Mouse (Mus musculus) kidney, embryonic 15.5 days (tissue): ENCODE measurements at regions not wholly inside any gene's neighbourhood (a gene's known extent, or its start where the extent isn't known, plus 50 kb on each side); places are given as distances from the start of the nearest gene placed in this dataset.

Source experiments
- ATAC-seq: fragments of 200-750 bp; cut with Nextera tagmentation; replicated peaks from 2 replicates; pipeline ENCODE4 v1.8.0; 2017; ENCODE audit warnings: moderate TSS enrichment; ENCODE audit not compliant: low FRiP score
- H3K27ac ChIP-seq: fragments of 300-500 bp; sonication (generic); 2 replicates; pipeline ENCODE4 v1.5.1; 2015; ENCODE audit warnings: mild to moderate bottlenecking, inconsistent platforms
- H3K27me3 ChIP-seq: fragments of 300-500 bp; sonication (generic); 2 replicates; pipeline ENCODE4 v1.6.1; 2015; ENCODE audit warnings: inconsistent platforms
- H3K36me3 ChIP-seq: fragments of 300-500 bp; sonication (generic); 2 replicates; pipeline ENCODE4 v1.6.1; 2015; ENCODE audit warnings: inconsistent platforms
- H3K4me1 ChIP-seq: fragments of 300-500 bp; sonication (generic); 2 replicates; pipeline ENCODE4 v1.6.1; 2015; ENCODE audit warnings: inconsistent platforms
- H3K4me2 ChIP-seq: fragments of 300-500 bp; sonication (generic); 2 replicates; pipeline ENCODE4 v1.6.1; 2015; ENCODE audit warnings: moderate library complexity, mild to moderate bottlenecking, inconsistent platforms
- H3K4me3 ChIP-seq: fragments of 300-500 bp; sonication (generic); replicated peaks from 2 replicates; pipeline ENCODE4 v1.5.1; 2015; ENCODE audit warnings: mild to moderate bottlenecking, inconsistent platforms
- H3K9ac ChIP-seq: fragments of 300-500 bp; sonication (generic); 2 replicates; pipeline ENCODE4 v1.6.1; 2015; ENCODE audit warnings: mild to moderate bottlenecking, inconsistent platforms
- H3K9me3 ChIP-seq: fragments of 300-500 bp; sonication (generic); replicated peaks from 2 replicates; pipeline ENCODE4 v1.6.1; 2016; ENCODE audit warnings: inconsistent platforms
- WGBS: fragments of 180-500 bp; shearing (Covaris S2); methylation state at CpG from one replicate; pipeline ENCODE4 v1.1.7; 2015; ENCODE audit warnings: mixed read lengths; 5-methylcytosine and 5-hydroxymethylcytosine counted together

- no peak for ATAC-seq
- Histone ChIP-seq H3K36me3 (no peaks in the 10 kb centered on the region), H3K9ac (no peak overlapping the region), H3K4me1 (no peaks in the 10 kb centered on the region), H3K27ac (no peak overlapping the region), H3K4me2 (no peak overlapping the region), H3K27me3 (no peaks in the 10 kb centered on the region), H3K4me3 (no peak overlapping the region), H3K9me3 (no peaks in the 10 kb centered on the region)
- 86% methylated on average over 5 of the region's 5 CpGs for WGBS
Measured at GRCm38 (mm10) chr14:108152981-108153380, 761.0 kb downstream of the Slitrk1 start.

- Histone ChIP-seq H3K9me3 (no peaks in the 10 kb centered on the region), H3K4me3 (no peak overlapping the region), H3K4me1 (no peaks in the 10 kb centered on the region), H3K27ac (no peak overlapping the region), H3K36me3 (no peaks in the 10 kb centered on the region), H3K4me2 (no peak overlapping the region), H3K9ac (no peak overlapping the region), H3K27me3 (no peaks in the 10 kb centered on the region)
- 96% methylated on average over 2 of the region's 2 CpGs for WGBS
- no peak for ATAC-seq
Measured at GRCm38 (mm10) chr14:108123147-108123546, 790.8 kb downstream of the Slitrk1 start.

- no peak for ATAC-seq
- Histone ChIP-seq H3K9me3 (no peaks in the 10 kb centered on the region), H3K27me3 (no peaks in the 10 kb centered on the region), H3K36me3 (no peaks in the 10 kb centered on the region), H3K9ac (no peak overlapping the region), H3K27ac (no peak overlapping the region), H3K4me3 (no peak overlapping the region), H3K4me2 (no peak overlapping the region), H3K4me1 (no peaks in the 10 kb centered on the region)
- WGBS = 86% methylated on average over 2 of the region's 2 CpGs
Measured at GRCm38 (mm10) chr14:108105009-108105408, 808.9 kb downstream of the Slitrk1 start.

- Histone ChIP-seq H3K4me3 (no peak overlapping the region), H3K27ac (no peak overlapping the region), H3K9me3 (no peaks in the 10 kb centered on the region), H3K9ac (no peak overlapping the region), H3K27me3 (no peaks in the 10 kb centered on the region), H3K4me2 (no peak overlapping the region), H3K4me1 (no peaks in the 10 kb centered on the region), H3K36me3 (no peaks in the 10 kb centered on the region)
- 88% methylated on average over 2 of the region's 2 CpGs for WGBS
- ATAC-seq = no peak
Measured at GRCm38 (mm10) chr14:108090965-108091364, 823.0 kb downstream of the Slitrk1 start.

GRCm38 (mm10) chr14:108049997-108050396, 864.0 kb downstream of the Slitrk1 start:
- 87% methylated on average over 2 of the region's 2 CpGs for WGBS
- no peaks in the 10 kb centered on the region for H3K9me3 ChIP-seq

GRCm38 (mm10) chr14:108035959-108036358, 878.0 kb downstream of the Slitrk1 start:
- no peak for ATAC-seq
- 89% methylated on average over 1 of the region's 1 CpGs for WGBS
- no peak overlapping the region for H3K4me2 ChIP-seq
- no peaks in the 10 kb centered on the region for H3K36me3 ChIP-seq
- H3K4me3 ChIP-seq = no peak overlapping the region
- H3K27me3 ChIP-seq = no peaks in the 10 kb centered on the region
- no peak overlapping the region for H3K9ac ChIP-seq
- no peak overlapping the region for H3K27ac ChIP-seq
- H3K9me3 ChIP-seq = no peaks in the 10 kb centered on the region
- no peaks in the 10 kb centered on the region for H3K4me1 ChIP-seq

More at GRCm38 (mm10) chr14:108049997-108050396, 864.0 kb downstream of the Slitrk1 start:
- Histone ChIP-seq H3K4me2 (no peak overlapping the region), H3K4me1 (no peaks in the 10 kb centered on the region), H3K27me3 (no peaks in the 10 kb centered on the region), H3K4me3 (no peak overlapping the region), H3K27ac (no peak overlapping the region), H3K36me3 (no peaks in the 10 kb centered on the region), H3K9ac (no peak overlapping the region)
- no peak for ATAC-seq

- 26% methylated on average over 1 of the region's 1 CpGs for WGBS
- no peak for ATAC-seq
- Histone ChIP-seq H3K27me3 (no peaks in the 10 kb centered on the region), H3K4me1 (no peaks in the 10 kb centered on the region), H3K4me2 (no peak overlapping the region), H3K9me3 (no peaks in the 10 kb centered on the region), H3K9ac (no peak overlapping the region), H3K4me3 (no peak overlapping the region), H3K36me3 (no peaks in the 10 kb centered on the region), H3K27ac (no peak overlapping the region)
Measured at GRCm38 (mm10) chr14:108034162-108034561, 879.8 kb downstream of the Slitrk1 start.

- 65% methylated on average over 3 of the region's 3 CpGs for WGBS
- H3K27me3 ChIP-seq = no peaks in the 10 kb centered on the region
- no peak overlapping the region for H3K9ac ChIP-seq
- H3K4me3 ChIP-seq = no peak overlapping the region
- no peaks in the 10 kb centered on the region for H3K36me3 ChIP-seq
- no peaks in the 10 kb centered on the region for H3K9me3 ChIP-seq
- H3K27ac ChIP-seq = no peak overlapping the region
- no peak for ATAC-seq
- no peaks in the 10 kb centered on the region for H3K4me1 ChIP-seq
- H3K4me2 ChIP-seq = no peak overlapping the region
Measured at GRCm38 (mm10) chr14:108022551-108022950, 891.4 kb downstream of the Slitrk1 start.

- Histone ChIP-seq H3K27ac (no peak overlapping the region), H3K4me2 (no peak overlapping the region), H3K4me3 (no peak overlapping the region), H3K36me3 (no peaks in the 10 kb centered on the region), H3K27me3 (no peaks in the 10 kb centered on the region), H3K9me3 (no peaks in the 10 kb centered on the region), H3K4me1 (no peaks in the 10 kb centered on the region), H3K9ac (no peak overlapping the region)
- WGBS = 52% methylated on average over 1 of the region's 1 CpGs
- ATAC-seq = 0 out of 2 replicates have a peak, but pooled peaks have one; percentile 25
Measured at GRCm38 (mm10) chr14:108022066-108022465, 891.9 kb downstream of the Slitrk1 start.

- WGBS = 85% methylated on average over 7 of the region's 7 CpGs
- Histone ChIP-seq H3K36me3 (no peaks in the 10 kb centered on the region), H3K27ac (no peak overlapping the region), H3K9me3 (no peaks in the 10 kb centered on the region), H3K4me1 (no peaks in the 10 kb centered on the region), H3K27me3 (no peaks in the 10 kb centered on the region), H3K4me2 (no peak overlapping the region), H3K9ac (no peak overlapping the region), H3K4me3 (no peak overlapping the region)
- ATAC-seq = no peak
Measured at GRCm38 (mm10) chr14:108021331-108021730, 892.6 kb downstream of the Slitrk1 start.

GRCm38 (mm10) chr14:107987752-107988285, 926.1 kb downstream of the Slitrk1 start:
- no peak overlapping the region for H3K4me2 ChIP-seq
- ATAC-seq = no peak

GRCm38 (mm10) chr14:107978141-107978540, 935.8 kb downstream of the Slitrk1 start:
- H3K9ac ChIP-seq = no peak overlapping the region
- no peak overlapping the region for H3K4me3 ChIP-seq
- no peaks in the 10 kb centered on the region for H3K36me3 ChIP-seq
- no peak overlapping the region for H3K27ac ChIP-seq
- H3K4me2 ChIP-seq = no peak overlapping the region
- H3K4me1 ChIP-seq = no peaks in the 10 kb centered on the region
- 80% methylated on average over 3 of the region's 3 CpGs for WGBS
- no peak for ATAC-seq
- H3K9me3 ChIP-seq = no peaks in the 10 kb centered on the region
- H3K27me3 ChIP-seq = no peaks in the 10 kb centered on the region

More at GRCm38 (mm10) chr14:107987752-107988285, 926.1 kb downstream of the Slitrk1 start:
- Histone ChIP-seq H3K27me3 (no peaks in the 10 kb centered on the region), H3K4me3 (no peak overlapping the region), H3K36me3 (no peaks in the 10 kb centered on the region), H3K27ac (no peak overlapping the region), H3K9me3 (no peaks in the 10 kb centered on the region), H3K9ac (no peak overlapping the region), H3K4me1 (no peaks in the 10 kb centered on the region)

GRCm38 (mm10) chr14:107952076-107952475, 961.9 kb downstream of the Slitrk1 start:
- no peak for ATAC-seq
- H3K4me1 ChIP-seq = no peaks in the 10 kb centered on the region
- no peak overlapping the region for H3K27ac ChIP-seq
- 83% methylated on average over 1 of the region's 1 CpGs for WGBS
- no peaks in the 10 kb centered on the region for H3K27me3 ChIP-seq
- H3K9me3 ChIP-seq = no peaks in the 10 kb centered on the region
- H3K9ac ChIP-seq = no peak overlapping the region
- H3K4me2 ChIP-seq = no peak overlapping the region
- H3K36me3 ChIP-seq = no peaks in the 10 kb centered on the region
- H3K4me3 ChIP-seq = no peak overlapping the region
